Mouse (Mus musculus) bone marrow macrophage, adult 2 months (primary cell): ENCODE results near the gene Aoc1.

Source experiments
- CTCF ChIP-seq: IDR thresholded peaks from 2 replicates; pipeline ENCODE4 v1.5.1; 2012; ENCODE audit warnings: low read depth, mild to moderate bottlenecking, low read length, moderate library complexity
- POLR2A ChIP-seq: IDR thresholded peaks from 2 replicates; pipeline ENCODE4 v1.6.1; 2012; ENCODE audit warnings: mild to moderate bottlenecking, low read depth, low read length, borderline replicate concordance

DNA sequence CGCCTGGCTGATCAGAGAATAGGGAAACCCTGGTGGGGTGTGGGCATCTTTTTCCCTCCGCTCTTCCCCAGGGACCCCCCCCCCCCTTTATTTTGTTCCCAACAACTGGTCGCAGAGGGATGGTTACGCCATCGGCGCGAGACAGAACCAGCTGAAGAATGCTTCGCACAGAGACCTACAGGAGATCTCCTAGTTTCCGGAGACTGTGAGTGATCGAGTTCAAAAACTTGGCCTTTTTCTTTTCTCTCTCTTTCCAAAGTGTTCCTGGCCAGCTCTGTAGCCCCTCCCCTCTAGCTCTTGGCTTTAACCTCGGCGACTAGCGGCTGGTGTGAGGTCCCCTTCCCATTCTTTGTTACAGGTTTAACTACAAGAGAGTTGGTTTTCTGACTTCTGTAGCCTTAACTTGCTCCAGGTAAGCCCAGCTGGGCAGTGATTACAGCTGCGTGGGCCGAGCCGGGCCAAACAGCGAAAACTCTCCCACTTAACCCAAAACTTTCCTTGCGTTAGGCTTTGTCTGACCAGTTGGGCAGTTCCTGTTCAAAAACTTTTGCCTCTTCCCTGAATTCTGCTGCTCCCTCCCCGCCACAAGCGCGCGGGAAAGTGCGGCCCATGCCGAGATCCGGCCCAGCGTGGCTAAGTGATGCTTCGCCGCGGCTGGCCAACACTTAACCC is 20.7 kb upstream of the Aoc1 start:
- TF ChIP-seq CTCF (no peak), POLR2A (no peak)
